Mouse (Mus musculus) ES-E14 (cell line): Measurements from ENCODE around the gene Nebl. TPM values are rescaled to one million over a fixed set of nuclear protein-coding genes. Genes with fewer than 3 reads are reported as not detected.

Experiments
- DNase-seq: peaks from one replicate; pipeline ENCODE4 v3.0.0-alpha.2; 2013; ENCODE audit warnings: low read depth, low spot score
- H3K27ac ChIP-seq: 2 replicates; pipeline ENCODE4 v1.5.1; 2012; ENCODE audit warnings: low read depth, mild to moderate bottlenecking, low read length, moderate library complexity, mixed read lengths; ENCODE audit not compliant: poor library complexity, insufficient read depth, severe bottlenecking
- H3K36me3 ChIP-seq: 2 replicates; pipeline ENCODE4 v1.6.1; 2012; ENCODE audit warnings: mild to moderate bottlenecking, low read length, moderate library complexity, mixed read lengths; ENCODE audit not compliant: control insufficient read depth, poor library complexity, insufficient read depth, severe bottlenecking
- H3K4me1 ChIP-seq, 2 experiments: fragments of 150-350 bp in 1 of 2; sonication (generic) in 1 of 2; 2 replicates each; pipeline ENCODE4 v1.6.1; 2012; ENCODE audit warnings: low read length in 2 of 2, mild to moderate bottlenecking in 1 of 2, mixed read lengths in 1 of 2; ENCODE audit not compliant: control insufficient read depth in 2 of 2, insufficient read depth in 2 of 2, poor library complexity in 1 of 2
- H3K4me3 ChIP-seq, 2 experiments: fragments of 150-350 bp in 1 of 2; sonication (generic) in 1 of 2; 2 replicates each; pipeline ENCODE4 v1.5.1; 2012; ENCODE audit warnings: low read length in 2 of 2, low read depth in 1 of 2, mild to moderate bottlenecking in 1 of 2, mixed read lengths in 1 of 2; ENCODE audit not compliant: insufficient read depth in 1 of 2, poor library complexity in 1 of 2, severe bottlenecking in 1 of 2
- H3K9ac ChIP-seq: 2 replicates; pipeline ENCODE4 v1.6.1; 2012; ENCODE audit warnings: low read depth, mild to moderate bottlenecking, low read length, mixed read lengths; ENCODE audit not compliant: poor library complexity, insufficient read depth, severe bottlenecking
- H3K9me3 ChIP-seq: fragments of 150-350 bp; sonication (generic); 2 replicates; pipeline ENCODE4 v1.6.1; 2012; ENCODE audit warnings: low read depth, mild to moderate bottlenecking, low read length; ENCODE audit not compliant: control insufficient read depth, insufficient read depth
- CHD2 ChIP-seq: IDR thresholded peaks from 2 replicates; pipeline ENCODE4 v1.6.1; 2014; ENCODE audit warnings: mild to moderate bottlenecking, low read depth, low read length, inconsistent platforms
- HCFC1 ChIP-seq: IDR thresholded peaks from 2 replicates; pipeline ENCODE4 v1.6.1; 2012; ENCODE audit warnings: low read length, inconsistent platforms, borderline replicate concordance; ENCODE audit not compliant: insufficient read depth
- MAFK ChIP-seq: IDR thresholded peaks from 2 replicates; pipeline ENCODE4 v1.6.1; 2014; ENCODE audit warnings: mild to moderate bottlenecking, low read depth, low read length, inconsistent platforms; ENCODE audit not compliant: insufficient read depth
- ZC3H11A ChIP-seq: IDR thresholded peaks from 2 replicates; pipeline ENCODE4 v1.6.1; 2012; ENCODE audit warnings: low read depth, mild to moderate bottlenecking, inconsistent platforms, low read length, borderline replicate concordance
- ZNF384 ChIP-seq: IDR thresholded peaks from 2 replicates; pipeline ENCODE4 v1.6.1; 2012; ENCODE audit warnings: low read depth, low read length, inconsistent platforms
- in situ Hi-C, 2 experiments: fragments of 600-800 bp; cut with MboI; formaldehyde crosslinking; loops; one replicate each; pipeline ENCODE4 v1.15.1; 2025; ENCODE audit warnings: low sequenced_read_pairs in 2 of 2, inconsistent platforms in 1 of 2; ENCODE audit not compliant: unreplicated experiment in 2 of 2
- total RNA-seq: library from RNA; depleted of rRNA; stranded (reverse); fragments of 300-350 nt; gene quantifications from 2 replicates; pipeline ENCODE4 v1.2.3, GENCODE M21; 2012

Gene Nebl
- total RNA-seq, 1 experiment, result 1.2 TPM

- DNase-seq, result no peak
- no peaks in the 10 kb centered on the region for H3K4me1 ChIP-seq
- H3K4me3 ChIP-seq, result no peak overlapping the region
- no peak overlapping the region for H3K27ac ChIP-seq
- in situ Hi-C loops, result no loop called here
- no peak overlapping the region for H3K9ac ChIP-seq
- H3K36me3 ChIP-seq, result no peaks in the 10 kb centered on the region
- no peaks in the 10 kb centered on the region for H3K9me3 ChIP-seq
- TF ChIP-seq MAFK (no peak), ZNF384 (no peak), ZC3H11A (no peak), CHD2 (no peak), HCFC1 (no peak)
Observed at GRCm38 (mm10) chr2:17558889-17559742, 172.1 kb downstream of the Nebl start.

GRCm38 (mm10) chr2:17549895-17550558 lies 181.2 kb downstream of the Nebl start:
- no peak overlapping the region for H3K9ac ChIP-seq
- in situ Hi-C loops, result no loop called here
- H3K27ac ChIP-seq, result no peak overlapping the region
- no peak overlapping the region for H3K4me3 ChIP-seq
- H3K36me3 ChIP-seq, result no peaks in the 10 kb centered on the region
- no peaks in the 10 kb centered on the region for H3K4me1 ChIP-seq
- no peak for DNase-seq
- TF ChIP-seq HCFC1, result no peak
- TF ChIP-seq ZNF384, result no peak
- TF ChIP-seq CHD2, result no peak
- no peak for TF ChIP-seq ZC3H11A
- no peak for TF ChIP-seq MAFK
- no peaks in the 10 kb centered on the region for H3K9me3 ChIP-seq

- H3K9ac ChIP-seq, result no peak overlapping the region
- TF ChIP-seq CHD2 (no peak), HCFC1 (no peak), MAFK (no peak), ZNF384 (no peak), ZC3H11A (no peak)
- H3K4me1 ChIP-seq, result no peaks in the 10 kb centered on the region
- no peaks in the 10 kb centered on the region for H3K36me3 ChIP-seq
- in situ Hi-C loops, result no loop called here
- no peak for DNase-seq
- H3K27ac ChIP-seq, result no peak overlapping the region
- H3K4me3 ChIP-seq, result no peak overlapping the region
- H3K9me3 ChIP-seq, result no peaks in the 10 kb centered on the region
Observed at GRCm38 (mm10) chr2:17546354-17546948, 184.8 kb downstream of the Nebl start.

- TF ChIP-seq HCFC1 (no peak), ZC3H11A (no peak), CHD2 (no peak), ZNF384 (no peak), MAFK (no peak)
- in situ Hi-C loops, result no loop called here
- no peak overlapping the region for H3K9ac ChIP-seq
- no peaks in the 10 kb centered on the region for H3K9me3 ChIP-seq
- no peaks in the 10 kb centered on the region for H3K36me3 ChIP-seq
- no peaks in the 10 kb centered on the region for H3K4me1 ChIP-seq
- no peak for DNase-seq
- H3K27ac ChIP-seq, result no peak overlapping the region
- no peak overlapping the region for H3K4me3 ChIP-seq
Observed at GRCm38 (mm10) chr2:17539737-17540136, 191.5 kb downstream of the Nebl start.
